Mouse (Mus musculus): ENCODE measurements at regions not wholly inside any gene's neighbourhood (a gene's known extent, or its start where the extent isn't known, plus 50 kb on each side); places are given as distances from the start of the nearest gene placed in this dataset.

- DNase-seq (ENCODE audit: low read depth, low spot score), result peak; percentile 74
Observed at GRCm38 (mm10) chr7:59080109-59080508, 148.4 kb upstream of the Ube3a start.

Data from brain, adult 2 months (tissue).